Mouse (Mus musculus) lung, postnatal 10 days (tissue): ENCODE data around the gene Nfatc3.
"Not testable (repeated sequence)": the region's sequence is repeated elsewhere in the genome, so short reads cannot be mapped to it uniquely, and the experiment has no call there.

Source experiments
- DNase-seq: peaks from one replicate; pipeline ENCODE4 v3.0.0; 2021

The Nfatc3 gene

DNA sequence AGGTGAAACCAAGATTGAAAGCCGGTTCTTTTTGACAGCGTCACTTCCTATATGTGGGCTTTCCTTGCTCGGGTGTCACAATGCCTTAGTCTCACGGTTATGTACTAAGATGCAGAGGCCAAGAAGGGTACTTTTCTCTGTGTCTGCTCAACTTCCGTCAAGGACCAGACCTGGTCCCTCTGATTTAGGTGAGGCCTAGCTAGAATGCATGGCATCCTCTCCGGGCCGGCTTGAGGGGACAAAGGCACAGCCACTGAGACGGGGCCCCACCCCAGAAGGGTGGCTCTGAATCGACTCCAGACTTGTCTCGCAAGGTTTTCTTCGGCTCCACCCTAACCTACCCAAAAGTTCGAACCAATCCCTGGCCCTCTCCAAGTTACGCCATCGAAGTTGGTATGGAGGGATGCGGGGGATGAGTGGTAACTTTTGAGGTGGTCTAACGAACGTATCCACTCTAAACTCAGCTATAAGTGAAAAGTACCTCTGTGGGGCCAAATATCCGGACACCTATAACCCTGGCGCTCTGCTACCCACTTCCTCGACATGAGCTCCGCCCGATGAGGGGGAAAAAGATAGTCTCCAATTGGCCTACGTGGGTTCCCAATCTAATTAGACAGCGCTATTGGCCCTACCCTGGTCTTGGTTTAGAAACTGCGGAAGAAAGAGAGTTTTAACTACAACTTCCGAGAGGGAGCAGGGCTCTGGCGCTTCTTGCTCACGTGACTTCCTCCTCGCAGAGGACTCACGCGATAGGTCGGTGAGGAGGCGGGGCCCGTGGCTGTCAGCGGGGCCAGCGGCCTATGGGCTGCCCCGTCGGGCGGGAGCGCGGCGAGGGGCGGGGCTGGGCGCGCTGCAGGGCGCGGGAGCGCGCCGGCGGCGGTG lies at the start of gene Nfatc3:
TSS of gene Nfatc3 (plus strand) at position 110 of the 882 bp plus-strand sequence.
- peak; percentile 99 for DNase-seq

DNA sequence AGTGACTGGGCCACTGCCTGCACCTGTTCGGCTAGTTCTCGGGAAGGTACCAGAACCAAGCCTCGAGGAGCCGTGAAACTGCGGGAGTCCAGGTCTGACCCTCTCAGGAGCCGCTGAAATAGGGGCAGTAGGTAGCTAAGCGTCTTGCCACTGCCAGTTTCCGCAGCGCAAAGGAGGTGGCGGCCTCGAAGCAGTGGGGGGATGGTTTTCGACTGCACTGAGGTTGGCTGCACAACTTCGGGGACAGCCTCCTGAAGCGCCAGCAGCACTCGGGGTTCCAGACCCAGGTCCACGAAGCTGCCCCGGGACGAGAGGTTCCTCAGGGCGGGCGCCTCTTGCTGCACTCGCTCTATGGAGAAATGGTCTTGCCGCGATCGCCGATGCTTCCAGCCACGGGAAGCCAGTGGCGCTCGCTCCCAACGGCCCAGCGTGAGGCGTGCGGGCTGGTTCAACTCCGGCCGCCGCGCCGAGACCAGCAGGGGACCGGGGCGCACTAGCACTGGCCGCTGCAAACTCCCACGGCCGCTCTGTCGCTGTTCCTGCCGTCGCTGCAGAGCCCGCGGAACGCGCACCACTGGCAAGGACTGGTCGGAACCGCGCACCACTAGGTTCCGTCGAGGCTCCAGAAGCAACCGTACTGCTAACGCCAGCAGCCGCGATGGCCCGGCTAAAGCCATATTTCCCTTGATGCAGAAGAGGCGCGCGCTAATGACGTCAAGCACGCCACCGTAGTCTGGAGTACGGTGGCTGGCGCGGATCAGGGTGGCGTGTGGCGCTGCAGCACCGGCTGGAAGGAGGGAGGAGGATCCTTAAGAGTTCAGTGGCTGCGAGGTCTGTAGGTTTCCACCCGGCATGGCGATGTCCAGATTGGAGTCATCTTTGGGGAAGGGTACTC lies 47.6 kb upstream of the Nfatc3 start:
- DNase-seq: peak; percentile 94

DNA sequence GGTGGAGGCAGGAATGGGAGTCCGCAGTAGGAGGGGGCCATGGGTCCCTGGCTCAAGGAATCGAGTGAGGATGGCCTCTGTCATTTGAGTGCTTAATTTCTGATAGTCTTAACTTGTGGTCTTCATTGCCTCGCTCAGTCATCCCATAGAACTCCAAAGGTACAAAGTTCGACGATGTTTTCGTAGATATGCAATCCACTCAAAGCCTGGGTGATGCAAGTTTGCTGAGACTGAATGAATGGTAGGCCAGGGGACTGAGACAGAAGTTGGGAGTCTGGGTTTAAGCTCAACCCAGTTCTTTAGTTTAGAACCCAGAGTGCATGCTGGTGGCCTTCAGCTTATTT lies 47.0 kb upstream of the Nfatc3 start, which contains the start of gene Ddx28:
TSS of gene Ddx28 (minus strand) at position 240 of the 344 bp plus-strand sequence.
- DNase-seq: no peak

GRCm38 (mm10) chr8:106012203-106012602 lies 46.4 kb upstream of the Nfatc3 start:
- not testable (repeated sequence) for DNase-seq

GRCm38 (mm10) chr8:106016284-106016683 lies 42.4 kb upstream of the Nfatc3 start:
- no peak for DNase-seq

- no peak for DNase-seq
Measured at GRCm38 (mm10) chr8:106017130-106017529, 41.5 kb upstream of the Nfatc3 start.

DNA sequence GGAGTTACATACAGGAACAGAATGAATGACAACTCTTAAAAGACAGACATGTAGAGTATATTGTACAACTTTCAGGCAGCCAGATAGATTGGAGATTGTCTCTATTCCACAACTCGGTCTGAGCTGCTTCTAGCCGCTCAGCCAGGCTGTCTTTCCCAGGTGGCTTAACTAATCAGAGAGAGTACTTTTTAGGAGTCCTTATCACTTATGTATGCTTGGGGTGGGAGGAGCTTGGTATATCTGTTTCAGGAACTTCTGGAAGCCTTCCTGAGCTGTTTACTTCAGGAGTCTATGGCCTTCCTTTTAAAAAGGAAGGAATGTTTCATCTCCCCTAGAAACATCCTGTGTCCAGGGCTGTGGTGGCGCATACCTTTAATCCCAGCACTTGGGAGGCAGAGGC lies 40.6 kb upstream of the Nfatc3 start:
- no peak for DNase-seq

- peak; percentile 81 for DNase-seq
Measured at GRCm38 (mm10) chr8:106022483-106022882, 36.2 kb upstream of the Nfatc3 start.

DNA sequence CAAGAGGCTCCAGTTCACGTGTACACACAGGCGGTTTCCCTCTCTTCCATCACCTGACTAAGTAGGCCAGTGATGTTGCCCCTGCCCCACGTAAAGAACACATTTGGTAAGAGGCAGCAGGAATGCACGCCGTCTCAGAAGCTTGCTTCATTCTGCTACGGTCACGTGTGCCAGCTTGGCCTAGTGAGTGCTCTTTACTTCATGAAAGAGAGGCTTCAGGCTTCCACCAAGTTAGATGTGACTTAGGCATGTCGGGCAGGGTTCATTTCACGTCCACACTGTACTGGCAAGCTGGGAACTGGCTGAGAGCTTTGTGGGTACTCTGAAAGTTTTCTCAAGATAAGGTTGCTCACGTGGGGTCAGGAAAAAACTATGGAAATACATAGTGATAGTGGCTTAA lies 19.9 kb upstream of the Nfatc3 start:
- peak; percentile 18 for DNase-seq

DNA sequence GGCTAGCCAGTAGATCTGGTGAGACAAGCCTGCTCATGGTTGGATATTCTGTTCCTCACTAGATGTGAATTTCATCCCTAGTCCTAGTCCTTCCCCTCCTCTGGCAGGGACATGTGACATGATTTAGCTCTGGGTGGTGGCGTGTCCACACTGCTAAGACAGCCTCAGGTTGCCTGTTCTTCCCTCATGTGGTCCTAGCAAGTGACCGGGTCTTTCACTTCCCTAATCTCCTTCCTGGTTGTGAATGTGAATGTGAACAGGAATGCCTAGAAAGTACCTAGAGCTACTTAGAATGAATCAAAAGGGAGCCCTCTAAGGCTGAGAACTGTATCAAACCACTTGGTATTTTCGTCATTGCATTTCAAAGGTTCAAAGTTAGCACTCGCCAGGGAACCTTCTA lies 19.0 kb upstream of the Nfatc3 start:
- DNase-seq: no peak

DNA sequence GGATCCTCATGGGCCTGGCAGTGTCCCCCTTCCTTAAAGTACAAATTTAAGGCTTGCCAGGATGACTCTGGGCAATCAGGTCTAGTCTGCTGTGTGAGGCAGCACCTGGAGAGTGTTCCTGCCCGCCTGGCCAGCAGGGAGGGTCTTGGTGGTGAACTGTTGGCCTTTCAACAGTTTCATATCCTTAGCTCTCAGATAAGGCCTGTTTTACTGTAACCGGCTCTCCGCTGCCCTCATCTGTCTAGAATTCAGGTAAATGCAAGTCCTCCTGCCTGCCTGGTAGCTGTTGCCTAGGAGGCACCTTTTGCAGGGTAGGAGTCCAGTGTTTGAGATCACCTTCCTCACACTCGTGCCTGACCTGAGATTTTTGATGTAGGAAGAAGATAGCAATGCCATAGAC lies 18.4 kb upstream of the Nfatc3 start:
- no peak for DNase-seq

- no peak for DNase-seq
Measured at GRCm38 (mm10) chr8:106043055-106043454, 15.6 kb upstream of the Nfatc3 start.

DNA sequence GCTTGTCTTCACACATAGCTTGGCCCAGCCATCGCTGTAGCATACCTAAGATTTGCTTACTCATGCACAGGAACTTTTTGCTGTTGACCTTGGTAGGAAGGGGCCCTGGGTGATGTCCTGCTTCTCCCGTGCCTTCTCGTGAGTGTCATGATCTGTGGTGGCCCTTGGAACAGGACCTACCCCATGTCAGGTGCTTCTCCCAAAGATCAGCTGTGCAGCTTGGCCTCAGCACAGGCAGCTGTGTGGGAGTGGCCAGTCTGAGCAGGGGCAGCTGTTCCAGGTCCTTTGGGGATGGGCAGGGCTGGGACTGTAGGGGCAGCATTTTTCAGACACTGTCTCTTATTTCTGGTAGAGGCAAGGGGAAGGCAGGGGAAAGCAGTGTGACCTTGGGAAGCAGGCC lies 14.5 kb upstream of the Nfatc3 start:
- peak; percentile 39 for DNase-seq

DNA sequence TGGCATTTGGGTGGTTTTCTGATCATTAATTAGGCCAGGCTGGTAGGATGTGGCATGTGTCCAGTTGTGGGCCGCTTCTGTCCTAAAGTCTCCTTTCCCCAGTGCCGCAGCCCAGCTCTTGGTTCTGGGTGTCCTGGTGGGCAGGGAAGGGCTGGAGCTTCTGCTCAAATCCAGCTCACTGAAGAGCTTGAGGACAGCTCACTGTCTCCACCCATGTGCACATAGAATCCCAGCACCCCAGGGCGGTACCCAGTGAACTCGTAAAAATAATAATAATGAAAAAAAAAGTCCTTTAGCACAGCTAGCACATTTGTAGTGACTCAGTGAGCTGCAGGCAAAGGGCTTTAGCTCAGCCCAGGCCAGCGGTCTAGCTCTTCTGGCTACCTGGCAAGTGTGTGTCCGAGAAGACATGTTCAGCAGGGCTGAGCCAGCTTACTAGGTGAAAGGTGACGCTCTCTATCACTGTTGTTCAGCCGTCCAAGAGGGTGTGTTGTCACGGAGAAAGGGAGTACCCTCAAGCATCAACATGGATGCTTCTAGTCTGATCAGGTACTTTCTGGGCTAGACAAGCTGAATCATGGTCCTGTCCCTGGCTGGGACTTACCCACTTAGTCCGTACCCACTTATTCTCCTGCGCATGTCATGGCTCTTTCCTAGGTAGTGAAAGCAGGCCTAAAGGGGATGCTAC lies 11.6 kb upstream of the Nfatc3 start:
- DNase-seq: no peak

GRCm38 (mm10) chr8:106047854-106048630 lies 10.6 kb upstream of the Nfatc3 start:
- DNase-seq: no peak

- no peak for DNase-seq
Measured at GRCm38 (mm10) chr8:106049840-106050239, 8.8 kb upstream of the Nfatc3 start.

GRCm38 (mm10) chr8:106051068-106051467 lies 7.6 kb upstream of the Nfatc3 start:
- DNase-seq: no peak

GRCm38 (mm10) chr8:106052510-106053089 lies 6.0 kb upstream of the Nfatc3 start:
- DNase-seq: no peak

- peak; percentile 76 for DNase-seq
Measured at GRCm38 (mm10) chr8:106054190-106054811, 4.3 kb upstream of the Nfatc3 start.

DNA sequence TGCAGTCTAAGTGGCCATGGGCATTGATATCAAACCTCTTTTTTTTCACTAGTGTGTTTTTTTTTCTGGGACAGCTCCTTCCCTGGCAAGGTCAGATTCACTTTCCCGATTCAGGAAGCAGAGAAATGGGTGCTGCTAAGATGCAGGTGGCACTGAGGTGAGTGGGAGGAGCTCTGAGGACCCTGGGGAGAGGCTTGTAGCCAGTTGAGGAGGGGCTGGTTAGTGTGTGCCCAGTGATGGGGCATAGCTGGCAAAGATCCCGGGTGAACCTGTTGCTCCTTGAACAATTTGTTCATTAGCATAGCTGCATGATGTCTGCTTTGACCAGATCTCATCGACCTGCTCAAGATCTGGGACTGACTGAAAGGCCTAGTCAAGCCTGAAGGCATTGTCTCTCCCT lies 3.6 kb upstream of the Nfatc3 start:
- DNase-seq: no peak

- DNase-seq: no peak
Measured at GRCm38 (mm10) chr8:106056455-106056982, 2.1 kb upstream of the Nfatc3 start.
